Mouse (Mus musculus) adrenal gland, adult 18-20 months (tissue): ENCODE results near the gene Upk2. TPM values are rescaled to one million over a fixed set of nuclear protein-coding genes. Genes with fewer than 3 reads are reported as not detected.
A peak's percentile ranks its signal among the peaks of the same experiment; 100 is the strongest.

Experiments used
- DNase-seq, 2 experiments: peaks; one replicate each; pipeline ENCODE4 v3.0.0; 2021 to 2022; ENCODE audit warnings: low spot score in 2 of 2
- long read RNA-seq, 2 experiments: library from polyadenylated mRNA; stranded (forward); transcript quantifications; one replicate each; pipeline ENCODE4 v2.0.0; 2021
- total RNA-seq, 2 experiments: library from RNA; stranded (reverse); gene quantifications; 1 replicate in 1 of 2; 2 replicates in 1 of 2; pipeline ENCODE4 v1.2.3; 2021

Upk2 gene
- not detected for total RNA-seq
- long read RNA-seq, experiment 1 = 0 reads
- long read RNA-seq, experiment 2 = 0 reads

DNA sequence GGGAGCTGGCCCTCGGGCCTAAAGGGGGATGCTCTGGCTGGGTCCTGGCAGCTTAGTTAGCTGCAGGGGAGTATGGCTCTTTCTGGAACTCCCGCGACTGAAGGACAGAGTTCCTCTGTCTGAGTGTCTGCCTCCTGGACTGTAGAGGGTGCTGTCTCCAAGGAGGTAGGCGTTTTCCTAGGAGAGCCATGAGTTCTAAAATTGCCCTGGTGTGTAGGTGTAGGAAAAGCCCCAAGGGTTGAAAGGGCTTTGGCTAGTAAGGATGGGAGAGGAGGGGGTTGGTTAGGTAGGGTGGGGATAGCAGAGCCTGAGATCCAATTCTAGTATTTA is at the start of gene Upk2:
Upk2 (minus strand) TSS at position 86 of the 330 bp plus-strand sequence.
- no peak for DNase-seq

DNA sequence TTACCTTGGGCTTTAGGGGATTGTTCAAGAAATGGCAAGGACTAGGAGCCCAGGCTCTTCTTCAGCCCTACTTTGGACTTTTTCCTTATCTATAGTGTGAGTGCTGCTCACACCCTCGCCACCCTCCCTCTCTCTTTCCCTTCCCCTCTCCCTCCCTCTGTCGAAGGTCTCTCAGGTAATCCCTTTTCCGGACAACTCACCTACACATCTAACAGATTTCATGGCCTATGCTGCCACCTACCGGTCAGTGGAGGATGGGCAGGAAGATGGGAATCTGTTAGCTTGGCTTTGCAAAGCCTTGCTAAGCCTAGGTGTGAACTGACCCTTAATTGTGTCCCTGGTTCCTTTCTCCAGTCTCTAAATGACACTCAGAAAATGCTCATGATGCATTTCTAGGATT is 47.2 kb upstream of the Upk2 start:
- DNase-seq = peak; percentile 84

DNA sequence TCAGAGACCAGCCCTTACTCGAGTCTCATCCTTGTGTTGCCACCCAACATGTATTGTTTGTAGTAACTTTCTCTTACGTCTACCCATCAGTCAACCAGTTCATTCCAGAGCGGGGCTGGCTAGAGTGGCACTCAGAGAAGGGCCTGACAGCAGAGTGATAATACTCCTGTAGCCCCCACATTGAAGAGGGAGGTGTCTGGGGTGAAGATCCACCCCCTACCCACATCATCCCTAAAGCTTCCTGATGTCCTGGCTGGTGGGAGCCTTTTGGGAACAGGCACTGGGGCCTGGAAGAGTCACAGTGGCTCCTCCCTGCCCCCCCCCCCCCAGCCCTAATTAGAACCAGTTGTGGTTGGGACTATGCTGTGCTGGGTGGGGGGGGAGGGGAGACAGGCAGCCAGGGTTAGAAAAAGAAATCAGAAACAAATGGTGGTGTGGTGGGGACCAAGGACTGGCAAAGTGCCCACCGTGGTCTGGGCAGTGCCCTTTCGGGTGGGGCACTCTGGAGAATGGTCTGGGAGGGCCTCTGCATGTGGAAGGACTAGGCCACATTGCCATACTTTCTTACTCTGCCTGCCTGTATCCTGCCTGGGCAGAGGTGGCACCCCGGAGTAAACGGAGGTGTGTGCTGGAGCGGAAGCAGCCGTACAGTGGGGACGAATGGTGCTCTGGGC is 46.6 kb upstream of the Upk2 start:
- peak; percentile 8 to 28 for DNase-seq

GRCm38 (mm10) chr9:44500638-44501175 is 45.9 kb upstream of the Upk2 start:
- peak in 1 of 2 experiments; percentile 21 for DNase-seq

DNA sequence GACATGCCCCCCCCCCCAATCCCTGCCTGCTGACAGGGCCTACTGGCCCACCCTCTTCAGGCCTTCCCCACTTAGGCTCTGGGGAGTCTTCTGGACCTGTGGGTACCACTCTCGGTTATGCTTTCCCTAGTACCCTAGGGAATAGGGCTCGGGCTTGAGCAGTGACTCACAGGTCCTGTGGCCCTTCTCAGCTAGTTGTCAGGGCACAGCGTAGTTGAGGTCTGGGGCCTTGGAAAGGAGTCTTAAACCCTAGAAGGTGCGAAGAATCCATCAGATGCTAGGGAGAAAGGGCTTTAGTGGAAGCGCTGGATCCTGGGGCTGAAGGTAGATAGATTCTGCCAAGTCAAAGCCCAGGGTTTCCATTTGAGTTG is 45.4 kb upstream of the Upk2 start:
- DNase-seq = peak; percentile 3 to 19

DNA sequence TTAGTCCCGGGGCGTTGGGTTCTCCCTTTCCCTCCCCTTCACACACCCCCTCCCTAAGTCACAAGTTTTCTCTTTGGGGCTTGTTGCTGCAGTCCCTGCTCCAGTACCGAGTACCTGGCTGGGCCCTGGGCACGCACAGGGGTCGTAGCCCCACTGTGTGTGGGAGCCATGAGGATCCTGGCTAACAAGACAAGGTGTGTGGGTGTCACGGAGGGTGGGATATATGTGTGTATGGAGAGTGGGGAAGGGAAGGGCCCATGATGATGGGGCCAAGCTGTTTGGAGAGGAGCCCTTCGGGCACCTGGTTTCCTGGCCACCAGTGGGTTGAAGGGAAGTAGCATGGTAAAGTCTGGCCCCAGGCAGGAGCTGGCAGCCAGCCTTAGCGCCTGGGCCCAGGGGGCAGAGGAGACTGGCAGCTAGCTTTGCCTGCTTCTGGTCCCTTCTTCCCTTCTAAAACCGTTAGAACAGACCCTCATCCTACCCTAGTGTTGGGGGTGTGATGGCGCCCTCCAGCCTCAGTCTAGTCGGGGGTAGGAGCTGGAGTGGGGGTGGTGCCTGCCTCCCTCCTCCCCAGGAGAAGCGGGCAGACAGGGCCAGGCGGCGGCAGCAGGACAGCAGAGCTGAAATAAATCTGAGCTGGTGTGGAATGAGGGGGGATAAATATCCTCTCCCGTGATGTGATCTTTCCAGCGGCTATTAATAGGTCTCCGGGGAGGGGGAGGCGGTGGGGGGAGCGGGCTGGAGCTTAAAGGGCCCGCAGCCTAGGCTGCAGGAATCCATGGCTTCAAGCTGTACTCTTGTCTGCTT is 44.8 kb upstream of the Upk2 start:
- DNase-seq = peak in 1 of 2 experiments; percentile 24

GRCm38 (mm10) chr9:44498421-44499355 is 43.9 kb upstream of the Upk2 start:
- peak; percentile 71 to 72 for DNase-seq

DNA sequence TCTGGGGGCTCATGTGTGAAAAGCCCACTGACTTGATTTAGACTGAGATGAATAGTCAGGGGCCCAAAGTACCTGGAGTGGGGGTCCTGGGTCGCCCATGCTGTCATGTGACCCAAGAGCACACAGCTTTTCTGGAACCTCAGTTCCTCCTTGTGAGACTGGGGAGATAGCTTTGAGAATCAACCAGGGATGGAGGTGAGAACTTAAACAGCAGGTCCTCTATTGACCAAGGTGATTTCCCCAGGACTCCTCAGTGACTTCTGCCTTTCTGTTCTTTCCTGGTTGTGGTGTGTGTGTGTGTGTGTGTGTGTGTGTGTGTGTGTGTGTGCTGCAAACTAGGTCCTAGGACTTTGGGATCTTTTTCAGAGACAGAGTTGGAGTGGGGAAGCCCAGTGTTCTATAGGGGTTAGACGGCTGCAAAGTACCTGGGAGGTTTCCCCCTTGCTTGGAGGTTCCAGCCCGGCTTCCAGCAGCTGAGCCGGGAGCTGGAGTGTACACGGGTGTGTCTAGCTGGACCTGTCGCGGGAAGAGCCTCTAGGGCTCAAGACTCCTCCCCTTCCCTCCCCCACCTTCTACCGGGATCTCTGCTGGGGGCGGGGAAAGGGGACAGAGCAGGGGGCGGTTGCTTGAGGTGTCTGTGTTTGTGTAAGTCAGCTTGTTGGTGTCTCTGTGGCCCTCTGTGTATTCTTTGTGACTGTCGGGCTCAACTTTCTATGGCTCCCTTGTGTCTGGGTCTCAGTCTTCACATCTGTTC is 43.0 kb upstream of the Upk2 start:
- peak in 1 of 2 experiments; percentile 14 for DNase-seq

DNA sequence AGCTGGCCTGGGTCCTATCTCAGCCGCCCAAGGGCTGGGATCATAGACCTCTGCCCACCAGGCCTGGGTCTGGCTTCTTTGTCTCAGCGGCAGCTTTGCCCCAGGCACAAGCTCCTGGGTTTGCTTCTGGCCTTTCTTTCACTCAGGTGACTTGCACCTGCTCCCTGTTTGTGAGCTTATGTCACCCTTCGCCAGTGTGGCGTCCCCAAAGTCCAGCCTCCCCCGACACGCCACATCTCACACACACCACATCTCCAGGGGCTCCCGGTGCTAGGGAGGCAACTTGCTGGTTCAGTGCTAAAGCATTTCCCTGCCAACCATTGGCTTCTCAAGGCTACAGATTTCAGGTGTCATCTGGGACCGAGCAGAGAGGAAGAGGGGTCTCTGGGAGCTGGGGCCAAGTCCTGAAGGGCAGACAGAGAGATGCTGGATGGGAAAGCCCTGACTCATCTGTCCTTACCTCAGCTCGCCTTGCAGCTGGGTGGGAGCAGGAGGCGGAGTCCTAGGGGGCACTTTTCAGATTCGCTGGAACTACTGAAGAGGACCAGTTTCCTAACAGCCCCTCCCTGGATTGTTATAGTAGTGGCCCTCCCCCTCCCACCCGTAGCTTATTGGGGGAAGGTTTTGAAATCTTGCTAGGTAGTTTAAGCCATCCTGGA is 42.2 kb upstream of the Upk2 start:
- no peak for DNase-seq

DNA sequence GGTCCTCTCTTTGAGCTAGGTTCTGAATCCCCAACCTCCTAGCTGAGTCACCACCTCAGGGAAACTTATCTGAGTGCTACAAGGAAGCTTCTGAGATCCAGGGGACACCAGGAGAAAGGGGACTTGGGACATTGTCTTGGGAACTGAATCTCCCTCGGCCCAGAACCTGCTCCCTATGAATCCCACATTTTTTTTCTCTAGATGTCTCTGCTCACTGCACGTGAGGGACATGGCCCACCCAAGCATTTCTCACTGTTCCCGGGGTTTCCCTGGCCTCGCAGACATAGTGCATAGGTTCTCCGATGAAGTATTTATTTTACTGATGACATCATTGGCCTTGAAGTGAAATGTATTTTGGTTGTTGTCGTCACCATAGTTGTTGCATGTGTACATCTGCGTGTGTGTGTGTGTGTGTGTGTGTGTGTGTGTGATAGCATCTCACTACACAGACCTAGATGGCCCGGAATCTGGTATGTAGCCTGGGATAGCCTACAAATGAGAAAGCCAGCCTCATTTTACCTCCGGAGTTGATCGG is 41.1 kb upstream of the Upk2 start:
- DNase-seq = no peak

- DNase-seq = no peak
Measured at GRCm38 (mm10) chr9:44494863-44495809, 40.4 kb upstream of the Upk2 start.

- DNase-seq = no peak
Measured at GRCm38 (mm10) chr9:44494261-44494862, 39.6 kb upstream of the Upk2 start.

DNA sequence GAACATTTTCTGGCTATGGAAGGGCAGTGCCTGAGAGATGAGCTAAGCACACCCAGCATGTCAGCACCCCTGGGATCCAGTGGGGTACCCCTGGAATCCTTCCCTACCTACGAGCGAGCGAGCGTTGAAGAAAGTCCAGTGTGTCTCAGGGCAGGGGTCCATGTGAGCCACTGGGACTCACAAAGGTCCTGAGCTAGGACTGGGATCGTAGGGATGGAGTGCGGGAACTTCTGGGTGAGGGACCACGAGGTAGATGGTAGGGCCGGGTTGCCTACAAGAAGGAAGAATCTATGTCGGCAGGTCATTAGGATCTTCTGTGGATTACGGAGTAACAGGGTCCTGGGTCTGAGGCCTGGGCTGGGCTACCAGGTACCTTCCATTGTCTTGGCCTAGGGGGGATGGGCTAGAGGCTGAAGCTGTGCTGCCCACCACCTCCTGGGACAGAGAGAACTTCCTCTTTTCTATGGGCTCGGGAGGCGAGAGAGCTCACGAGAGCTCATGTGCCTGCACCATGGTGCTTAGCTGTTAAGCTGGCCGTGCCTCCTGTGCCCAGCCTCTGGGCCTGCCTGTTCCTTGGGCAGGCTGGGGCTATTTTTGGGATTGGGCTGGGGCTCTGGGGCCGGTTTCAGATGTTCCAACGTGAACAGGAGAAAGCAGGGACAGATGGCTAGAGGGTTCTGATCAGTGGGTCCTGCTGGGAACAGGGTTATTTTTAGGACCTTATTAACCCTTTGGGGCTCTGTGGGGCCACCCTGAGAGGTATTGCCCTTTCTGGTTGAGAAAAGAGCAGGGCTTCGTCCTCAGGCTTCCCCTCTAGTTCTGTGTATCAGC is 38.1 kb upstream of the Upk2 start:
- DNase-seq = no peak

GRCm38 (mm10) chr9:44491351-44491750 is 36.6 kb upstream of the Upk2 start:
- no peak for DNase-seq

- no peak for DNase-seq
Measured at GRCm38 (mm10) chr9:44490086-44490967, 35.6 kb upstream of the Upk2 start.

DNA sequence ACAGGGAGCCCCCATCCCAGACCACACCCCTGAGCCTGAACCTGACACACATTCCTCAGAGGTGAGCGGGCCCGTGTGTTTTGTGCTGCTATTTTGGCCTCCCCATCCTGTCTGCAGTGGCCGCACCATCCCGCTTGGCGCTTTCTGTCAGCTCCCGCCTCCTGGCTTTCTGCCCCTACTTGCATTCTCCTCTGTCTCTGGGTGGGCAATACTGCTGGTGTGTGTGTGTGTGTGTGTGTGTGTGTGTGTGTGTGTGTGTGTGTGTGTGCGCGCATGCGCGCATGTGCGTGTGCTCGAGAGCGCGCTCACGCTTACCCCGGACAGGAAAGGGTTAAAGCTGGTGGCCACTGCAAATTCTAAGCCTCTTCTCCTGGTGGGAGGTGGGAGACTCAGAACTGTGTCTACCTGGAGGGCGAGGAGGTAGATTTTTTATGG is 34.9 kb upstream of the Upk2 start:
- DNase-seq = no peak
